Mouse (Mus musculus): ENCODE results near the gene Eml5.
A peak's percentile ranks its signal among the peaks of the same experiment; 100 is the strongest.

Eml5 gene

GRCm38 (mm10) chr12:98832929-98833598 lies 68.2 kb downstream of the Eml5 start:
- DNase-seq: no peak

- no peak for DNase-seq
Measured at GRCm38 (mm10) chr12:98831122-98831521, 70.2 kb downstream of the Eml5 start.

- no peak for DNase-seq
Measured at GRCm38 (mm10) chr12:98820781-98821180, 80.5 kb downstream of the Eml5 start.

DNA sequence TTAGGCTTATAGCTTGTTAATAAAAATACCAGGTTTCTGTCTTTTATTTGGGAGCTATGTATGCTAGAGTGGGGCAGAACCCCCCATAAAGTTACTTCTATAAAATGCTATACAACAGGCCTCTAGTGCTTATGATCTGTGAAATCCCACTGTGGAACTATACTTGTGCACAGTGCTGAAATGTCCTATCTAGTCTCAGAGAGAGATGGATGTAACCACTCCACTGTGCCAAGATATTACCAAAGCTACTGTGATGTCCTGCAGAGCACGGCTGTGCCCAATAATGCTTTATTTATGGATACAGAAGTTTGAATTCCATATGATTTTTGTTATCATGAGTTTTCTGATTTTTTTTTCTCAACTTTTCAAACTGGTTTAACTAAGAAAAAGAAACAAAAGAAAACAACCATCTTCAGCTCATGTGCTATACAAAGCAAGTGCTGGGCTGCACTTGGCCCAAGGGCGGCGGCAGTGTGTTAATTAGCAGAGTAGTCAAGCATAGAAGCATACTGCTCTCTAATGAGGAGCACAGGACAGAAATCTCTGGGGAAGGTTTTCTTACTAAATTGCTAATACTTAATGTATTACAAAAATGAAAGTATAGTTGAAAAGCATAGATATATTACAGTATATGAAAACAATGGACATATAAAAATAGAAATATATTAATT lies 97.1 kb downstream of the Eml5 start:
- no peak for DNase-seq

GRCm38 (mm10) chr12:98802245-98802644 lies 99.0 kb downstream of the Eml5 start:
- no peak for DNase-seq

DNA sequence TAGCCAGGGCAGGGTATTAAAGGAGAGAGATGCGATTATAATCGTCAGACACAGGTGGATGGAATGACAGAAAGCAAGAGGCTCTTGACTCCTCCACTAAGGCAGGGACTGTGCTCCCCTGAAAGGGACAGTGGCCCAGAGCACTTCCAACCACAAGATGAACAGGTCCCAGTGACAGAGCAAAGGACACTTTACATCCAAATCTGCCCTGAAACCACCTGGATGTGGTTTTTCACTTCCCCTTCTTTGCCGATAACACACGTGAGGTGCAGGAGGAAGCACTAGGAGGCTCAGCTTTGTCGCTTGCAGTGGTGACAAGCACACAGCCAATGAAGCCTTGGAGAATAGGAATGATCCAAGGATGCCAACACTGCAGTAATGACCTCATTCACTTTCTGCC lies 101.0 kb downstream of the Eml5 start:
- no peak for DNase-seq

- no peak for DNase-seq
Measured at GRCm38 (mm10) chr12:98795731-98796318, 105.5 kb downstream of the Eml5 start.

DNA sequence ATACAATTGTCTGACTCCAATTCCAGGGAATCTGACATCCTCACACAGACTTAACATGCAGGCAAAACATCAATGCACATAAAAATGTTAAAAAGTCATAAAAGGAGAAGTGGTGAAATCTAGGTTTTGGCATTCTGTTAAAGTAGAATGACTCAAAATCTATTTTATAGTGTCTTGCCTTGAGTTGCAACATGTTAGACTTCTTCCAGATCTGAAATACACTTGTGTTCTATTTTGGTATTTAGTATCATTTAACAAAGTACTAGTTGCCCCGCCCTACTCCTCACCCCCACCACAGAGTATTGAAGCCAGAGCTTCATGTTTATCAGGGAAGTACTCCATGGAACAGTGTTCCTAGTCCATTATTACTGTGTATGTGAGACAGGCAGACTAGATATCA lies 117.0 kb downstream of the Eml5 start:
- DNase-seq: no peak

- peak; percentile 28 for DNase-seq
Measured at GRCm38 (mm10) chr12:98779148-98779547, 122.1 kb downstream of the Eml5 start.

GRCm38 (mm10) chr12:98777509-98777908 lies 123.8 kb downstream of the Eml5 start:
- DNase-seq: no peak

DNA sequence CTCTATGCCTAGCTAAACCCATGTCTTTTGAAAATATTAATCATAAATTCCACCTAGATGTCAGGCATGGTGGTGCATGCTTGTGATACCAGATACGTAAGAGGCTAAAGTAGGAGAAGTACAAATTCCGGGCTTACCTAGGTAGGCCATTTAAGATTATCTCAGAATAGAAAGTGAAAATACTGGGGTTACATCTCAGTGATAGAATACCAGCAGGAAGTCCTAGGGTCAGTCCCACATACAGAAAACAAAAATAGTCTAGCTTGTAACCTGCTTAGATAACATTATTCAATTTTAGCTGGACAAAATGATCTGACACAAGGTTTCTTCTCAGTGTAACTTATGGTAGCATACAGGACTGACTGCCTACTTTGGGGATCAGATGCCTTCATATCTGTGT lies 135.0 kb downstream of the Eml5 start:
- no peak for DNase-seq

DNA sequence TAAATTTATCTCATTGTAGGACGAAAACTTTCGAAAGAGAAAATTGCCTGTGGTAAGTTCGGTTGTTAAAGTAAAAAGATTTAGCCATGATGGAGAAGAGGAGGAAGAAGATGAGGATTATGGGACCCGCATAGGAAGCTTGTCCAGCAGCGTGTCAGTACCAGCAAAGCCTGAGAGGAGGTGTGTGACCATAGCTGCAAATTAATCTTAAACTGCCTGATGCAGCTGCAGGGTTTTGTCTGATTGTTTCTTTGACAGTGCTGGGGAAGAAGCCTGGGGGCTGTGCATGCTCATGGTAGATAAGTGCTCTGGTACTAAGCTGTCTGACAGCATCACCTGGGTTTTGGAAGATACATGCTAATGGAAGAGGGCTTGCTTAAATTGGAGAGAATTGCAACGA lies 141.6 kb downstream of the Eml5 start:
- DNase-seq: no peak

- no peak for DNase-seq
Measured at GRCm38 (mm10) chr12:98757636-98758035, 143.6 kb downstream of the Eml5 start.

DNA sequence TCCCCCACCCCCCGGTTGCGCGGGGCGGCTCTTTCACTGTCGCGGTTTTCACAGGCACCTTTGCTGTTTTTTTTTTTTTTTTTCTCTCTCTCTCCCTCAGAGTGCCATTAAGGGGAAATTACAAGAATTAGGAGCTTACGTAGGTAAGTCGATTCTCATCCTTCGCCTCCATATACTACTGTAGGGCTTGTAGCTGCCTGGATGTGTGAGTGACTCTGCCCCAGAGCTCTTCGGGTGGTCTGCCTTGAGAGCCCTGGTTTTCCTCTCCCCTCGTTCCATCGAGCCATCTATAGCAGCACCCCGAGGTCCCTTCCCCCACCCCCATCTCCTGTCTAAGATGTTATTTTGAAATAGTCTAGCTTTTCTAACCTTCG lies 153.9 kb downstream of the Eml5 start:
- DNase-seq: no peak

- peak; percentile 92 for DNase-seq
Measured at GRCm38 (mm10) chr12:98746746-98747379, 154.4 kb downstream of the Eml5 start, which contains the start of gene Zc3h14. Zc3h14 (plus strand) TSS chr12:98746964.

GRCm38 (mm10) chr12:98746131-98746530 lies 155.2 kb downstream of the Eml5 start:
- no peak for DNase-seq

DNA sequence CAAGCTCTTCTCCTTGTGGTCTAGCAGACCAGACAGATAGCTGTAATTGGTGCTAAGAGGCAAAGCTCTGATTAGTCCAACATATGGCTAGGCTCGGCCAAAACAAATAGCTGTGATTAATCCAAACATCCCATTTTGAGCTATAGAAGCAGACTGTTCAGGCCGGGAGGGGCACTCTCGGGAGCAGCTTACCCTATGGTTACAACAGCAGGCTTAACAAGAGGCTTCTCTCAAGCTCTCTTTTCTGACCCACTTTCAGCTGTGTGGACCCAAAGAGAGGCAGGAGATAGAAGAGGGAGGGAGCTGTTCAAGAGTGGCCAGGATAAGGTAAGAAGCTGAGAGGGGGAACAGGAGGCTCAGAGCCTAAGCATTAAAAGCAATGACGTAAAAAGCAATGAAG lies 155.7 kb downstream of the Eml5 start:
- DNase-seq: no peak

DNA sequence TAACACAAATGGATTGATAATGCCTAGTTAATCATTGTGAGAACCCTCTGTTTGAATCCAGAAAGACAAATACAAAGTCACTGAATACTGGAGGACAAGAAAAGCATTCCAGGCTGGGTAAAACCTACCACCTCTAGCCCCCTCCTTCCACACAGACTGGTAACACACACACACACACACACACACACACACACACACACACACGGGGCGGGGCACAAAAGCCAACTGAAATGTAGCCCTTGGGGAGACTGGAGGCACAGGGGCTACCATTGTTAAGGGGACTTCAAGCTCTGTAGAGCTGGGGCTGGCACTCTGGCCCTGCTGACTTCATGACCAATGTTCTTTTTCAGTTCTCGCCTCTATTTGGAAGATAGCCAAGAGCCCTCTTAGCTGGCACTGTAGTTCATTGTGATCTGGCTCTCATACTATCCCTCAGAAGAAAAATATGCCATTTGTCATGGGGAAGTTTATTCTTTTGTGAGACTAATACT lies 160.2 kb downstream of the Eml5 start:
- no peak for DNase-seq

GRCm38 (mm10) chr12:98737801-98738350 lies 163.4 kb downstream of the Eml5 start:
- no peak for DNase-seq

DNA sequence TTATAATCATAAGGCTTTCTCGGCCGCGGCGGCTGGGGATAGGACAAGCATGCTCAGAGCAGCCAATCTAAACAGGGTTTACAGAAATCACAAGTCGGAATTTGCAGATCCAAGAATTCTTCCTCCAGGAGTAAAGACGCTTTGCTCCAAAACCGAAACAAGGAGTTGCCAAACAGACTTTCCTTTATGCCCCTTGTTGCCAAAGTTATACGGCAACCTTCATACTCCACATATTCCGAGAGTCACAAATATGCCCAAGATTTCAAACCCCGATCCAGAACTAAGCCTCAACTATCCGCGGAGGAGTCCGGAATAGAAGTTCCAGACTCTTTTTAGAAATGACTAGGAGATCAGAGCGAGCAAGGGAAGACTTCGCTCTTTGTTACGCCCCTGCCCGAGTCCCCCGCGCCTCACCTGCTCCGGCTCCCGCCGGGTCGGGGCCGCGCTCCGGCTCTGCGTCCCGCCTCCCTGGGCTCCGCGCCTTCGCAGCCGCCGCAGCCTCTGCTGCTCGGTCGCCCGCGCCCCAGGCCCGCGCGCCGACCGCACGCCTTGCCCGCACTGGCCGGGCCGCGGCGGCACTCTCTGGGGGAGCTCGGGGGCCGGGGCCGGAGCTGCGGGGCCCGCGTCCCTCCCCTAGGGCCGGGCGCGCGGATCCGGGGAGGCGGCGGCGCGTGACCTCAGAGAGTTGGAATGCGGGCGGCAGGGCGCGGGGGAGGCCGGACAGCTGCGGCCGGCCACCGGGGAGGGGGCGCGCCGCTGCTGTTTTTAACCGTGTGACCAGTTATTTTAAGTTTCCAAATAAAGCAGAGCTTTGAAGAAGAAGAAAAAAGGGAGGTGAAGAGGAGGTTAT lies 164.1 kb downstream of the Eml5 start, which contains the start of gene Ptpn21:
Gene Ptpn21, minus strand, starts transcription at position 455 of the 850 bp plus-strand sequence.
- peak; percentile 26 for DNase-seq
